Mouse (Mus musculus): ENCODE data around the gene Poc5. TPM values are rescaled to one million over a fixed set of nuclear protein-coding genes. Genes with fewer than 3 reads are reported as not detected.

The Poc5 gene
- 1 to 10 TPM; 6.0 to 6.8 TPM for total RNA-seq (2021)
- long read RNA-seq, experiment 1, full-length matches to known transcripts: 4 of 9 reads
- long read RNA-seq, experiment 1, partial matches to known transcripts: 0 of 9 reads
- long read RNA-seq, experiment 1, other reads (novel, unspliced or antisense): 5 of 9 reads
- long read RNA-seq, experiment 2, full-length matches to known transcripts: 7 of 10 reads
- long read RNA-seq, experiment 2, partial matches to known transcripts: 0 of 10 reads
- long read RNA-seq, experiment 2, other reads (novel, unspliced or antisense): 3 of 10 reads

DNA sequence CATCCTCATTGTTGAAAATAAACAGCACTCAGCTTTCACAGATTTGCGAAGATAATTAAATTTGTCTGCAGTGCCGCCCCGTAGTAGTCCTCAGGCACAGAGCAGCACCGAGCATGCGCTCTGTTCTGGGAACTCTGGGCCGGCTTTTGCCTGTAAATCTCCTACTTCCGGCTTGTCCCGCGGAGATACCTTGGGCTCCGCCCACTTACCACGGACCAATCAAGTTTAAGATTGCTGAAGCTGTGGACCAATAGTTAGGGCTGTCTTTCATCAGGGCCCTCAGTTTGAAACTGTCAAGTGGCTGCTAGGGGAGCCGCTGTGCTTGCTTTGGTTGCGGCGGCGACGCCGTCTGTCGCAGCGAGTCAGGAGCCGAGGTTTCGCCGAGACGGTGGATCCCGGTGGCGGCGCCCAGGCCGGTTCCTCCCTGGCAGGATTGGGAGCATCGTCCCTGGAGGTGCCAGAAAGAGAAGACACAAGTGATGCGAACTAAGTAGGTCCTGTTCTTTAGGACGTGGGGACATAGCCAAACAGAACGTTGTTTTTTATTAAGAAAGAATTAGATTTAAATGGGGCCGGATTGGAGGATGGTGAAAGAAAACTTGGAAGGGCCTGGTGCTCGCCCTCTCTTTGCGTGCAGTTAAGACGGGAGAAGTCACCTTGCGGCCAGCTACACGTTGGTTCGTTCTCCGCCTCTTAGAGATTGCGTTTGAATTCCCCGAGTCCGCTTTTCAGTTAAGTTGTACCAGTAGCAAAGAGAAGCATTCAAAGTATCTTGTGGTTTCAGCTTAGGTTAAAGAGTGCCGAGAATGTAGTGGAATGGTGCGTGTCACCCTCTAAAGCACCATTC, at the start of gene Poc5:
Gene Poc5, plus strand, starts transcription at position 253 of the 847 bp plus-strand sequence.
- DNase-seq: peak; percentile 95 to 97
- intact Hi-C loops (cut with DNase I): loop anchor here (5.0 kb wide), 1 partner anchor 356 kb away; no protein-coding TSS in a partner anchor

GRCm38 (mm10) chr13:96341461-96341860, 46.6 kb upstream of the Poc5 start:
- DNase-seq: no peak
- intact Hi-C loops (cut with DNase I): no loop called here

GRCm38 (mm10) chr13:96344778-96345177, 43.3 kb upstream of the Poc5 start:
- intact Hi-C loops (cut with DNase I): no loop called here
- no peak for DNase-seq

DNA sequence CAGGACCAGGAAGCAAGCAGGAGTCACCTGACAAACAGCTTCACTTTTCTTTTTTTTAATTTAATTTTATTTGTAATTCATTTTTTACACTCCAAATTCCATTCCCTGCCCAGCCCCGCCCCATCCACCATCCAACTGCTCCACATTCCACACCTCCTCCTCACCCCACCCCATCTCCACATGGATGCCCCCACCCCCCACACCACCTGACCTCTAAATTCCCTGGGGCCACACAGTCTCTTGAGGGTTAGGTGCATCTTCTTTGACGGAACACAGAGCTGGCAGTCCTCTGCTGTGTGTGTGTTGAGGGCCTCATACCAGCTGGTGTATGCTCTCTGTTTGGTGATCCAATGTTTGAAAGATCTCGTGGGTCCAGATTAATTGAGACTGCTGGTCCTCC, 41.5 kb upstream of the Poc5 start:
- intact Hi-C loops (cut with DNase I): no loop called here

DNA sequence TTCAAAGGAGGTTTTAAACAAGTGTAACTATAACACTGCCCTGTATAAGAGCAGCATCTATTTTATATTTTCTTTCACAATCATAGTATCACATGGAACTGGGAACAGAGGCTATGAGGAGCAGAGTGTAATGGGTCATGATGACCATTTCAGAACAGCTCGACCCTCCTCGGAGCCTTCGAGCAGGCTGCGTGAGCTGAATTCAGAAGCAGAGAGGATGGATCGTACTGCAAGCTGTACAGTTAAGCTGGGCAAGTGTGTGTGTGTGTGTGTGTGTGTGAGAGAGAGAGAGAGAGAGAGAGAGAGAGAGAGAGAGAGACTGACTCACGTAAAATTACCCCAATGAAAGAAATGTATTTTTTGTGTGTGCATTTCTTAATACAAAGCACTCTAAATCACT, 37.9 kb upstream of the Poc5 start:
- no peak for DNase-seq
- intact Hi-C loops (cut with DNase I): no loop called here

More for the DNA sequence above, 41.5 kb upstream of the Poc5 start:
- no peak for DNase-seq

DNA sequence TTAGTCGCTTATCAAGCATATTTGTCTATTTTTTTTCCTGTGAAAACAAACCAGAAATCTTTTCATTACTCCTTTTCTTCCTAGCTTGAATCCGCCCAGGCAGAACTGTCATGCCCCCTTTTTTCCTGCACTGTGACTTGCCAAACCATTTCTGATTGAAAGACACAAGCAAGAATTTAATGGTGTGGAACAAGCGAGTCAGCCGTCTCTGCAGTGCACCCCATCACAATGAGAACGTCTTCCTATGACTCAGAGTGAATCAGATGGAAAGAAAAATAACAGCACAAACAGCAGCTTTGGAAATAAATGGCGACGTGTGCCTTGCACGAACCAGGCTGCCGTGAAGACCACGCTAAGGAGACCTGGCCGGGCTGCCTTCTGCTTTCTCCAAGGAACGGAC, 36.8 kb upstream of the Poc5 start:
- intact Hi-C loops (cut with DNase I): no loop called here
- no peak for DNase-seq

DNA sequence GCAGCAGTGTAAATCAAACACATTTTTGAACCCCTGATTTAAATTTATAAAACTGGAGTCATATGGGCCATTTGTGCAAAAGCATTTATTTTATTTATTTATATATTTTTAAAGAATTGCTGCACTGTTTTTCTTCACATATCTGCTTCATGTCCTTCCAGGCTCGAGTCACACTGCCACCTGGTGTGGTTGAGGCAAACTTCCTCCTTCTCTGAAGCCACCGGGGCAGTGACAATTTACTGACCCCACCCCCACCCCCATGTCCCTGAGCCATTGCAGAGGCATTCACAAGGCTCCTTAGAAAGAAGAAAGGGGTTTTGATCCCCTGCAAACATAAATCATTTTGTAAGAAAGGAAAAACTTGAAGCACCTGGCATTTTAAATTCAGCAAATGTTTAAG, 12.6 kb upstream of the Poc5 start:
- no peak for DNase-seq
- intact Hi-C loops (cut with DNase I): no loop called here

DNA sequence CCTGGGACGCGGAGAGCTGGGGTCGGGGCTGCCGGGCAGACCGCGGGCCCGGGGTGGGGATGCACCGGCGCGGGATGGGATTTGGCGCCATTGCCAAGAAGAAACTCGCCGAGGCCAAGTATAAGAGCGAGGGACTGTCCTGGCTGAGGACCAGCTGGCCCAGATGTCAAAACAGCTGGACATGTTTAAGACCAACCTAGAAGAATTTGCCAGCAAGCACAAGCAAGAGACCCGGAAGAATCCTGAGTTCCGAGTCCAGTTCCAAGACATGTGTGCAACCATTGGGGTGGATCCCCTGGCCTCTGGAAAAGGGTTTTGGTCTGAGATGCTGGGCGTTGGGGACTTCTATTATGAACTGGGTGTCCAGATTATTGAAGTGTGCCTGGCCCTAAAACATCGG, 11.2 kb upstream of the Poc5 start:
- intact Hi-C loops (cut with DNase I): no loop called here
- peak; percentile 45 to 50 for DNase-seq

DNA sequence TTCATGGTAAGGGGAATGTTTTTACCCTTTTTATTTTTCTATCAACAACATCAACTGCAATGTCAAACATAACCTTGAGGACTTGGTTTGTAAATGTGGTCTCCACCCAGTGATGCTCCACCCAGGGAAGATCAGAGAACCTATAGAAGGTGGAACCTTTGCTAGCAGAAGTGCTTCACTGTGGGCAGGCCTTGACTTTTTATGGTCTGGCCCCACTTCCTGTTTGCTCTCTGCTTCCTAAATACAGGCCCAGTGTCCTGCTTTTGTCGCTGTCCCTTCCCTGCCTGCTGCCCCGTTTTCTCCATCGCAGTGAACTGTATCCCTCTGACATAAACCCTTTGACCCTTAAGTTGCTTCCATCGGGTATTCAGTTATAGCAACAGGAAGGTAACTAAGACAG, 10.2 kb upstream of the Poc5 start:
- DNase-seq: no peak
- intact Hi-C loops (cut with DNase I): no loop called here

DNA sequence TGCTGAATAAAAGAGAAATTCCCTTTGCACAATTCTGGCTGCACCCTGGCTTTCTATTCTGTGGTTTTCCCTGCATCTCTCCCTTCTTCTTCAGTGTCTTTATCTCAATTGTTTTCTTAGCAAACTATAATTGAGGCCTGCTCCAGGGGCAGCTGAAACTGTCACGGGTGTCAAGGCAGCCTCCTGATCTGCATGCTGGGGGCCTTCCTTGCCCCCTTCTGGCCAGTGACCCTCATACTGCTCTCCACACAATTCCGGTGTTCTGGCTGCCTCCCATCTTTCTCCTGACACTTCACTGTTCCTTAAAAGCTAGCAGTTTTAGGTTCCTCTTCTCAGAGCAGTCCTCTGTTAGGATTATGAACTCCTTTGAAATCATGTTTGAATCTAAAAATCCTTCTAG, 1.2 kb downstream of the Poc5 start:
- DNase-seq: no peak
- intact Hi-C loops (cut with DNase I): loop anchor here (5.0 kb wide), 1 partner anchor 357 kb away; no protein-coding TSS in a partner anchor

GRCm38 (mm10) chr13:96401251-96401650, 13.2 kb downstream of the Poc5 start:
- intact Hi-C loops (cut with DNase I): no loop called here
- no peak for DNase-seq

- no peak for DNase-seq
- intact Hi-C loops (cut with DNase I): no loop called here
Measured at GRCm38 (mm10) chr13:96405518-96405917, 17.4 kb downstream of the Poc5 start.

DNA sequence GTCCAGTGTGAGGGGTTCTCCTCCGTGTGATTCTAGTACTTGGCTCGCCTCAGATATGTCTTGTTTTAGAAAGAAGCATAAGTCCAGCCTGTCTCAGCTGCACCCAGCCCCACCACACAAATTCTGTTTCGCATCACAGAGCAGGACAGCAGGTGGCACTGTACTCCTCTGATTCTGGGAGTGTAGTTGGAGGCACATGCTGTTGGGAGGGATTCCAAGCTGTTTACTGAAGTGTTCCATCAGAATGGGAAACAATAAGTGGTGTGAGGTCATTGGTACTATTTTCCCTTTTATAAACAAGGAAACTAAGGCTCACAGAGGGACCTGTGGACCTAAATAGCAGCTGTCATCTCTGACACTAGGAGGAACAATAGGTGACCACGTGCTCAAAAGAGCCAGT, 18.9 kb downstream of the Poc5 start:
- intact Hi-C loops (cut with DNase I): no loop called here
- DNase-seq: no peak

GRCm38 (mm10) chr13:96408786-96409185, 20.7 kb downstream of the Poc5 start:
- intact Hi-C loops (cut with DNase I): no loop called here
- DNase-seq: no peak

DNA sequence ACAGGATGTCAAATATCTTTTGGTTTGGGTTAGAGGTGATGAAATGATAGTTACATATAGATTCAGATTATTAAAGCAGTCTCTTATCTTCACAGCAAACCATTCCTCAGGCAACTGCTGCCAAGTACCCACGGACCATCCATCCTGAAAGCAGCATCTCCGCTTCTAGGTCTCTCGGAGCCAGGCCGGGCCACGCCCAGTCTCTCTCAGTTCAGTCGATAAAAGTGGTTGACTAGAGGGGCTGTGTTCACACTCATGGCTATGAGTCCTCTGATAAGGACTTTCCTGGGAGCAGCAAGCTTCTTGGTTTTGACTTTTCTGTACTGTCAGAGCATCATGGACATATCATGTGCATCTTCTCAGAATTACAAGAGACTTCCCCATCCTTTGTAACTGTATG, 26.3 kb downstream of the Poc5 start:
- DNase-seq: no peak
- intact Hi-C loops (cut with DNase I): no loop called here

DNA sequence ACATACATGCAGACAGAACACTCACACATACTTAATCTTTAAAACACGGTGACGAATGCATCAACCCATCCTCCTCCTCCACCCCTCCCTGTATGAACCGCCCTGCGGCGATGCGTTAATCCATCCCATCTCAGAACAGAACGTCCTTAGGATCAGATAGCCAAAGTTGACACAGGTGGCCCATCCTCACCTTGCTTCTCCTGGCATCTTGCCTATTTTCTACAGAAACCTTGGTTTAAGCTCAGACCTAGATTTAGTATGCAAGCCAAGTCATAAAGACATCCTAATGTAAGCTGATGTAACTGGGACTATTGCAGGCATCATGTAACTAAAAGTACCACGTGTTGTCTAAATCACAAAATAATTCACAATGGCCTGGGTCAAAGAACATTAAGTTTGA, 28.3 kb downstream of the Poc5 start:
- DNase-seq: no peak
- intact Hi-C loops (cut with DNase I): no loop called here

- DNase-seq: no peak
- intact Hi-C loops (cut with DNase I): no loop called here
Measured at GRCm38 (mm10) chr13:96417261-96417813, 29.2 kb downstream of the Poc5 start.

- intact Hi-C loops (cut with DNase I): no loop called here
- DNase-seq: no peak
Measured at GRCm38 (mm10) chr13:96418487-96418886, 30.4 kb downstream of the Poc5 start.

DNA sequence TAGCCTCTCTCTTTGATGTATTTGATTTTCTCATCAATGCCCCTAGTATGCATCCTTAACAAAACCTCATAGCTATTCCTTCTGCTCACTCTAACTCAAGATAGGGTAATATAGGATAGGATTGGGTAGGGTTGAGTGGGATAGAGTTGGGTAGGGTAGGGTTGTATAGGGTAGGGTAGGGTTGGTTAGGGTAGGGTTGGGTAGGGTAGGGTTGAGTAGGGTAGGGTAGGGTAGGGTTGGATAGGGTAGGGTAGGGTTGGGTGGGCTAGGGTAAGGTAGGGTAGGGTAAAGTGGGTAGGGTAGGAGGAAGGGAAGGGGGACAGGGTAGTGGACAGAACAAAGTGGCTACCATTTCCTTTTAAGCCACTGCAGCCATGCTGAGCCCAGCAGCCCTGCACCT, 33.1 kb downstream of the Poc5 start:
- intact Hi-C loops (cut with DNase I): no loop called here
- no peak for DNase-seq

- intact Hi-C loops (cut with DNase I): no loop called here
- no peak for DNase-seq
Measured at GRCm38 (mm10) chr13:96424496-96425274, 36.6 kb downstream of the Poc5 start.

GRCm38 (mm10) chr13:96426044-96426443, 38.0 kb downstream of the Poc5 start:
- intact Hi-C loops (cut with DNase I): no loop called here
- no peak for DNase-seq

Measured in gastrocnemius, postnatal 36 days (tissue).